ENCODE assay signal across 20 mouse cellular contexts in genomic region chr9:77377696-77378095, GRCm38 (mm10). TPM values are rescaled to one million over a fixed set of nuclear protein-coding genes. Genes with fewer than 3 reads are reported as not detected.
A peak's percentile ranks its signal among the peaks of the same experiment; 100 is the strongest.
DNase-seq lines count a peak whose midpoint lies in the region; ATAC-seq and TF ChIP-seq lines count a peak whose summit lies in the region.
"Had no signal": no experiment of that assay in that cellular context is flagged by ENCODE, and none has a peak within 500 bp of the region (broad histone marks: within the 10 kb centered on the region; RNA-seq: fewer than 3 reads in every experiment).

No protein-coding gene starts in this region.

- H3K4me3 ChIP-seq in gastrocnemius, adult 2 months, result peak overlapping the region; percentile 47
- H3K4me3 ChIP-seq in heart, embryonic 15.5 days, result no peak overlapping the region
- H3K4me3 ChIP-seq: embryonic facial prominence, embryonic 10.5 days; limb, embryonic 15.5 days had no signal

- no peak overlapping the region for H3K27ac ChIP-seq in gastrocnemius, adult 2 months
- H3K27ac ChIP-seq in heart, embryonic 15.5 days, result peak overlapping the region; percentile 29
- H3K27ac ChIP-seq: embryonic facial prominence, embryonic 10.5 days; kidney, postnatal 0 days; limb, embryonic 15.5 days; liver, embryonic 14.5 days; stomach, postnatal 0 days had no signal

- intact Hi-C loops in gastrocnemius, adult 2 months (cut with DNase I), result loop anchor here (10.0 kb wide), 1 partner anchor 213 kb away; no protein-coding TSS in a partner anchor
- intact Hi-C loops in gastrocnemius, postnatal 14 days (cut with DNase I; ENCODE audit: low total_unique reads), result no loop called here
- intact Hi-C loops in left cerebral cortex, postnatal 4 days (cut with DNase I), result loop anchor here (5.0 kb wide), 1 partner anchor 125 kb away; no protein-coding TSS in a partner anchor
- intact Hi-C loops in left cerebral cortex, postnatal 36 days (cut with DNase I), result loop anchor here (5.0 kb wide), 2 partner anchors 385 to 985 kb away; no protein-coding TSS in a partner anchor

- H3K4me1 ChIP-seq in heart, embryonic 15.5 days (replicated peaks), result peaks cover 9% of the 10 kb centered on the region

- peak; percentile 27; the same call in 1 of the 2 replicates for ATAC-seq in heart, embryonic 15.5 days (replicated peaks; ENCODE audit: insufficient number of reproducible peaks, insufficient read depth, low FRiP score, low read depth)
- ATAC-seq: forebrain, embryonic 16.5 days had no signal

- no peaks in the 10 kb centered on the region for H3K9me3 ChIP-seq in heart, embryonic 15.5 days (replicated peaks)
- H3K9me3 ChIP-seq: embryonic facial prominence, embryonic 10.5 days; limb, embryonic 15.5 days had no signal

- no peaks in the 10 kb centered on the region for H3K36me3 ChIP-seq in heart, embryonic 15.5 days
- H3K36me3 ChIP-seq: embryonic facial prominence, embryonic 10.5 days; limb, embryonic 15.5 days had no signal

- no peaks in the 10 kb centered on the region for H3K27me3 ChIP-seq in heart, embryonic 15.5 days
- H3K27me3 ChIP-seq: limb, embryonic 15.5 days had no signal

- WGBS in heart, embryonic 15.5 days, result 40% methylated on average over 10 of the region's 10 CpGs

- no peak for DNase-seq in gastrocnemius, adult 2 months
- DNase-seq in gastrocnemius, postnatal 14 days, result no peak
- no peak for DNase-seq in heart, adult 8-10 months (ENCODE audit: low spot score)
- DNase-seq in left cerebral cortex, postnatal 4 days, result peak; percentile 20
- no peak for DNase-seq in left cerebral cortex, postnatal 36 days (ENCODE audit: low spot score in 2 of 2)
- DNase-seq in embryo, embryonic 11 days, result peak; percentile 11
- DNase-seq in c-Kit-positive CD71-positive TER-119-positive erythroid progenitor cells, embryonic 14.5 days (ENCODE audit: low spot score), result no peak

- TF ChIP-seq CTCF in gastrocnemius, adult 2 months (IDR thresholded peaks at IDR 0.05), result no peak

- H3K4me2 ChIP-seq in heart, embryonic 15.5 days, result peak overlapping the region; percentile 8; the same call in 1 of the 2 replicates
- H3K4me2 ChIP-seq: limb, embryonic 15.5 days; lung, embryonic 14.5 days had no signal

- no peak overlapping the region for H3K9ac ChIP-seq in heart, embryonic 15.5 days
- H3K9ac ChIP-seq: limb, embryonic 15.5 days; liver, embryonic 14.5 days; lung, embryonic 14.5 days had no signal

RNA-seq across cellular contexts. Expression of gene Mlip, which starts 24.9 kb away (rescaled TPM):
- total RNA-seq in gastrocnemius, adult 2 months (2021), result 100 to 1,000 TPM in 1 of 2 experiments, 10 to 100 TPM in 1; 77.3 to 100 TPM
- 100 to 1,000 TPM; 103 to 105 TPM for total RNA-seq in gastrocnemius, postnatal 14 days (2021)
- 72.8 and 94.7 TPM in 2 replicates for polyA plus RNA-seq in heart, embryonic 15.5 days (2015; fragmentation: Nextera tagmentation; extraction: Ambion mirVana)
- 100 to 1,000 TPM; 140 to 171 (median 168) TPM for total RNA-seq in heart, adult 8-10 months (2022)
- 10 to 100 TPM; 68.4 to 71.5 TPM for total RNA-seq in left cerebral cortex, postnatal 4 days (2021)
- 100 to 1,000 TPM; 117 to 119 TPM for total RNA-seq in left cerebral cortex, postnatal 36 days (2021)
- total RNA-seq: ES-E14; hematopoietic stem cell, adult 5-6 weeks; megakaryocyte, adult 5-6 weeks; monocyte, adult 5-6 weeks; neutrophil, adult 5-6 weeks had no signal
- polyA plus RNA-seq: liver, embryonic 14.5 days had no signal

Comparison
In these comparisons a context has a peak if more than half of its experiments do, and no peak if none do; other contexts are left out.
1. DNase-seq: peak in left cerebral cortex, postnatal 4 days (single experiment) and embryo, embryonic 11 days (single experiment); none in gastrocnemius, adult 2 months (single experiment), gastrocnemius, postnatal 14 days (single experiment), heart, adult 8-10 months (single experiment), left cerebral cortex, postnatal 36 days (0 of 2) and c-Kit-positive CD71-positive TER-119-positive erythroid progenitor cells, embryonic 14.5 days (single experiment).